Mouse (Mus musculus) retina, postnatal 1 day (tissue): ENCODE data around the gene Sh3bgrl.

Experiments used
- DNase-seq: peaks from one replicate; pipeline ENCODE4 v3.0.0-alpha.2; 2012

Gene Sh3bgrl

GRCm38 (mm10) chrX:109133500-109133899 is 38.3 kb downstream of the Sh3bgrl start:
- DNase-seq: no peak

GRCm38 (mm10) chrX:109136306-109136705 is 41.1 kb downstream of the Sh3bgrl start:
- DNase-seq: no peak

GRCm38 (mm10) chrX:109136820-109137219 is 41.7 kb downstream of the Sh3bgrl start:
- DNase-seq: no peak

DNA sequence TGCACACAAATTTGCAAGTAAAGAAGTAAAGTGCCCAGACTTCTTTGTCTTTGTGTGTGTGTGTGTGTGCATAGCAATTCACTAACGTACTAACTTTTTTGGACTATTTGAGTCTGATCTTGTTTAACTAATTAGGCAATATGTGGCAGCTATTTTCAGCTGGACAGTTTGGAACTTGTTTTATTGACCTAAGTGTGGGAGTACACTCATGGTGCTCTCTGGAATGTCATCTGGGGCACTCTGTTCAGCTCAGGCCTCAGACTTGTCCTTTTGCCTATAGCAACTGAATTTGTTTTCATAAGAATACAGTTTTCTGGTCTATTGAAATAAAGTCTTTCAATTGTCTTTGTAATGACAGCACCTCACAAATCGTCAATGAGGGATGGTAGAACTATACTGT is 42.1 kb downstream of the Sh3bgrl start:
- no peak for DNase-seq

- no peak for DNase-seq
Observed at GRCm38 (mm10) chrX:109141337-109141870, 46.2 kb downstream of the Sh3bgrl start.

DNA sequence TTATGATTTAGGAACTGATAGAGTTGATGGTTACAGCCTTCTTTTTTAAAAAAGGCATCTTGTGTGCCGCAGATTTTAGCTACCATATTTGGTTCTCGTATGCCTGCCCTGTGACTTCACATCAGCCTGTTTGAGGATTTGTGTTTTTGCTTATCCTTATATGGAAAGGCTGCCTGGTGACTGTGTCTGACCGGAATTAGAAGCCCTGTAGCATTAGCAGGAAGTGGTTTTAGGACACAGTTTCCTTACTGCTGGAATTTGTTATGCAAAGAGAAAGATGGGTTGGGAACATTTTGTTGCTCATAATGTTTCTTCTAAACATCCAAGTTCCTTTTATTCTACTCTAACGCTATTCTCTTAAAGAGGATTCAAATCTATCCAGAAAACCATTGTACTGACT is 47.1 kb downstream of the Sh3bgrl start:
- no peak for DNase-seq

DNA sequence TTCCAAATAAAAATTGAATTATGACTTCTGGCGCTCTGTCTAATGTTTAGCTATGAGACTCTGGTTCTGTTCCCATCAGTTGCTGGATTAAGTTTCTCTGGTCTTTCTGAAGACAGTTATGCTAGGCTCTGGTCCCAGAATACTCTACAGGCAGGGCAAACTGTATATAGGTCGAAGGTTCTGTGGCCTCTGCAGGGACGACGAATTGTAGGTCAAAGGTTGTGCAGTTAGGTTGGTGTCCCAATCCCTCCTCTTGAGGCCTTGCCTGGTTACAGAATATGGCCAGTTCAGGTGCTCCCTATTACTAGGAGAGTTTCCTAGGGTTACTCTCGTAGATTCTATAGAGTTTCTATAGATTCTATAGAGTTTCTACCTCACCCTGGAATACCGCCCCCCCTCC is 50.6 kb downstream of the Sh3bgrl start:
- DNase-seq: no peak

DNA sequence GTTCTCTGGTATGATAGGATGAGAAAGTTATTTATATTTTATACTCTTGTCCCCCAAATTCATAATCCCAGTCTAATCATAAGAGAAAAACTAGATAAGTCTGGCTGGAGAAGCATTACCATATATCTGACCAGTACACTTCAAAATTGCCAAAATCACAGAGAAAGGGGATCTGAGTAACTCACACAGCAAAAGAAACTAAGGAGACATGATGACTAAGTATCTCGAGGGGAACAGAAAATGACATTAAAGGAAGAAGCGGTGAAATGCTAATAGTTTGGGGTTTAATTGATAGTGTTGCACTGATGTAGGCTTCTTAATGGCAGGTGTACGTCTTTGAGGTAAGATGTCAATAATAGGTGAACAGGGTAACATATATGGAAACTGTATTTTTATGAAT is 51.9 kb downstream of the Sh3bgrl start:
- DNase-seq: no peak

DNA sequence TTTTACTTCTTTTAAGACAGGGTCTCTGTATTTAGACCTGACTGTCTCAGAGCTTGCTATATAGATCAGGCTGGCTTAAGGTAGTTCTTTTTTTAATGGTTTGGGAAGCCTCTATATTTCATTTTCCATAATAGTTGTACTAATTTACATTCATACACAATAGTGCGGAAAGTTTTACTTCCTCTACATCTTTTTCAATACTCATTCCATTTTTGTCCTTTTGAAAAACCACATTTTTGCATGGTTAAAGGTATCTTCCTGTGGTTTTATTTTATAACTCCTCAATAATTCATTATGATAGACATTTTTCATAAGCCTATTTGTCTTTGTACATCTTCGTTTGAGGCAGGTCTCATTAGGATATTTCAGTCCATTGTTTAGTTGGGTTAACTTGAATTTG is 56.1 kb downstream of the Sh3bgrl start:
- DNase-seq: no peak

GRCm38 (mm10) chrX:109160326-109160725 is 65.2 kb downstream of the Sh3bgrl start:
- no peak for DNase-seq

- DNase-seq: no peak
Observed at GRCm38 (mm10) chrX:109160901-109161300, 65.7 kb downstream of the Sh3bgrl start.

DNA sequence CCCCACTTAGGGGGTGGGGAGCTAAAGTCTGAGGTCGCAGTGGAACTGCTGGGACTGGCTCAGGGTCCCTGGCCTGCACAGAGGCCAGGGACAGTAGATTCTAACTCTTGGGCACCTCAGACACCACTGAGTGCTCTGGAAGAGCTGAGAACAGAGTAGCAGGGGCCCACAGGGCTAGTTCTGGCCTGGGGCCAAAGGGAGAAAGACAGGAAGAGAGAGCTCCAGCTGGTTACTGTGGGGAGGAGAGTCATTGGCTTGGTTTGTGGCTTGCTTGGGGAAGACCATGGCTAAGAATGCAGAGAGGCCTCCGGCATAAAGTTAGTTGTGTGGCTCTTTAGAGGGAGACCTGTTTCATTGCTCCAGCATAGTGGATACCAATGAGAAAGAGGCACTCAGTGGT is 79.9 kb downstream of the Sh3bgrl start:
- no peak for DNase-seq

DNA sequence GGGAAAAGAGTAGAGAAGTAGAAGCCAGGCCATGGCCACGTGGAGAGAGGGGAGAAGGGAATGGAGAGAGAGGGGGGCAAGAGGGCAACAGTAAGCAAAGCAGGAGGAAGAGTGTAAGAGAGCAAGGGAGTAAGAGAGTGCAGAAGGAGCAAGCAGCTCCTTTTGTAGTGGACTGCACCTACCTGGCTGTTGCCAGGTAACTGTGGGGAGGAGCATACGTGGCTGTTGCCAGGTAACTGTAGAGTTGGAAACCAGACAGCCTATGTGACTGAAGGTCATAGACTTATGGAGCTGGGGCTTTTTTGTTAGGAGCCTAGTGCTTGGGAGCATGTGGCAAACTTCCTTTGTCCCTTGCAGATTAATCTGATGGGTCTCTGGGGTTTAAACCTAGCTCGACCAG is 80.3 kb downstream of the Sh3bgrl start:
- DNase-seq: no peak

DNA sequence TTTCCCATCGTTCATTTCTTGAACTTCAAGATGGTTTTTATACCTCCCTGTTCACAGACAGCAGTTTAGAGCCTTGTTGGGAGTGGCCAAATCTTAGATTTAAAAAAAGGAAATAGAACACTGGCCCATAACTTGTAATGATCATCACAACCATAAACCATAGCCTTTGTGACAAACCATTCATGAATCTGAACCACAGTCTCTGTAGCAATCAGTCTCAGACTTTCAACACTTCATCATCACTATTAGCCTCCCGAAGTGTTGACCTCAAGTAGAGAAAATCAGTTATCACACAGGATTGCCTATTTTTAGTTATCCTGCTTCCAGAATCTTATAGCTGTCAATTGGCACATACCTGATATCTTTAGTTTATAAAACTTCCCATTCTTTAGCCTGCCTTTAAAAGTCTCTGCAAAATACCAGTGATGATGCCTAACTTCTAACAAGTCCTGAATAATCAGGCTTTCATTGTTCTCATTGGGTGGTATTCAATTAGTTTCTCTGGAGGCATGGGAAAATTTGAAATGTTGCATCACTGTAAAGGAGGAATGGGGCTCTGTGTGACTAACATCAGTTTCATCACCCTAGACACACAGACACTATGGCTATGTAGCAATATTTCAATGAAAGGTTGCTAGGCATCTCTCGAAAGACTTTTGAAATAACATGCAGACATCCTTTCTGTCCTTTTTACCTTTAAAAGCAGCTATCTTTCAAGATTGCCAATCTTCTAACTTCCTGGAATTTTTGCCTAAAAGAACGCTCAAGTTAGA is 89.7 kb downstream of the Sh3bgrl start:
- DNase-seq: no peak

GRCm38 (mm10) chrX:109189607-109190006 is 94.4 kb downstream of the Sh3bgrl start:
- no peak for DNase-seq

- DNase-seq: no peak
Observed at GRCm38 (mm10) chrX:109190969-109191368, 95.8 kb downstream of the Sh3bgrl start.

DNA sequence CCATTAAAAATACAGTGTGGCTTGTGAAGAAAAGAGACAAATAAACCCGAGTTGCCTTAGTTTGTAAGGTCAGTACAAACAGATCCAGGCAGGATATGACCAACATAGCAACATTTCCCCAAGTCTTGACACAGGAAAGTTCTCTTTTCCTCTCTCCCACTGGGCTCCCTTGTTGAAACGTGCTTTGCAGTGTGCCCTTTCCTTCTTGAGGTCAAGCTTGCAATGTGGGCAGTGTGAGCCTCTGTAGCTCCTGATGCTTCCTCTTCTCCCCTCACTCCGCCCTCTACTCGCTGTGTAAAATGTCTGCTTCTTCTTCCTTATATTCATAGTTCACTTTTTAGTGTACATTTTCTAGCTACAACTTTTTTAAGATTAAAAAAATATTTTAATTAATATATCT is 96.3 kb downstream of the Sh3bgrl start:
- no peak for DNase-seq

DNA sequence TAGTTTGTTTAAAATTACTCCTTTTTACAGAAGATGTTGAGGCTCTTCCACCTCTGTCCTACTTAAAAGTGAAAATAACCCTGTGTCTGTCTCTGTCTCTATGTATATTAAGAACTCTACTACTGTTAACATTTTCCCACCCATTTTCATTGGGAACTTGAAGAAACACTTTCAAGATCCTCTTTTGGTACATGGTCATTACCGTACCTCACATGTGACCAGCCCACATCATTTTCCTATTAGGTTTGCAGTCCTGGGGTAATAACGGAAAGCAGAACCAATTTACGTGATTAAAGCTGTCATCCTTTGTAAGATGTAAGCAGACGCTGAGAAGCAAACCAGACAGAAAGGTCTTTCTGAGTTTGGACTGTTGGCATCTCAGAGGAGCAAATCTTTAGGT is 101.3 kb downstream of the Sh3bgrl start, which contains the start of gene Gm6377:
Gene Gm6377 (plus strand): TSS at position 289 of the 400 bp plus-strand sequence.
- DNase-seq: no peak

- no peak for DNase-seq
Observed at GRCm38 (mm10) chrX:109207843-109208242, 112.7 kb downstream of the Sh3bgrl start.

GRCm38 (mm10) chrX:109228720-109229119 is 133.6 kb downstream of the Sh3bgrl start:
- no peak for DNase-seq

DNA sequence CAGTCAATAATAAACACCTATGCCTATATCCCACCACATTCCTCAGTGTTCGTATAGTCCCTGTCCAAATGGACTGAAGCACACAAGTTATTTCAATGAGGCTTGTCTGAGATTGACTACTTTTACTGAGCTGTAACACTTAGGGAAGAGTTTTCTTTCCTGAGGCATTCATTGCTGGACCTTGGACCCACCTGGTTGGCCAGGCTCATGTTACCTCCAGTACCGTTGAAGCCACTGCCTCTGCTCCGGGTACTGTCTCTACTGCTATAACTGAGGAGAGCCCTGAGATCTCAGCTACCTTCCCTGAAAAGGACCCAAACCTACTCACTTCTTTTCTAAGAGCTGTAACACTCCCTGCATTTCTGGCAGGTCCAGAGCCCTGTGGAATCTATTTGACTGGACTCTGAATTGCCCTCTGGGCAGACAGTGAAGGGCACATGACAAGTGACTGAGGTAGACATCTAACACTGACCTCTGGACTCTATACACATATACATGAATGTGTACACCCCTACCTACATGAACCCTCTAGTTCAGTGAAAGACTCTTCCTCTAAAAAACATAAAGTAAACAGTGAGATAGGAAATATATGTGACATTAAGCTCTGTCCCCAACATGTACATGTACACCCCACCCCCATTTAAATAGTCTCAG is 140.3 kb downstream of the Sh3bgrl start:
- no peak for DNase-seq

- DNase-seq: peak; percentile 6
Observed at GRCm38 (mm10) chrX:109238163-109238562, 143.0 kb downstream of the Sh3bgrl start.
